Mouse (Mus musculus): ENCODE data around the gene Cbx4.
"Not testable (repeated sequence)": the region's sequence is repeated elsewhere in the genome, so short reads cannot be mapped to it uniquely, and the experiment has no call there.

The Cbx4 gene

GRCm38 (mm10) chr11:119111345-119111744 lies 25.3 kb upstream of the Cbx4 start:
- DNase-seq (ENCODE audit: extremely low spot score, low spot score), result no peak

- DNase-seq (ENCODE audit: extremely low spot score, low spot score), result no peak
These were observed 23.5 kb upstream of the Cbx4 start for GRCm38 (mm10) chr11:119109415-119110071.

GRCm38 (mm10) chr11:119108573-119109263 lies 22.7 kb upstream of the Cbx4 start:
- no peak for DNase-seq (ENCODE audit: extremely low spot score, low spot score)

GRCm38 (mm10) chr11:119106289-119106688 lies 20.3 kb upstream of the Cbx4 start:
- DNase-seq (ENCODE audit: extremely low spot score, low spot score), result no peak

- no peak for DNase-seq (ENCODE audit: extremely low spot score, low spot score)
These were observed 19.7 kb upstream of the Cbx4 start for GRCm38 (mm10) chr11:119105748-119106147.

- DNase-seq (ENCODE audit: extremely low spot score, low spot score), result no peak
These were observed 19.1 kb upstream of the Cbx4 start for GRCm38 (mm10) chr11:119105071-119105609.

GRCm38 (mm10) chr11:119103991-119104390 lies 18.0 kb upstream of the Cbx4 start:
- no peak for DNase-seq (ENCODE audit: extremely low spot score, low spot score)

GRCm38 (mm10) chr11:119100355-119100754 lies 14.3 kb upstream of the Cbx4 start:
- DNase-seq (ENCODE audit: extremely low spot score, low spot score), result not testable (repeated sequence)

- no peak for DNase-seq (ENCODE audit: extremely low spot score, low spot score)
These were observed 12.2 kb upstream of the Cbx4 start for GRCm38 (mm10) chr11:119098202-119098601.

- no peak for DNase-seq (ENCODE audit: extremely low spot score, low spot score)
These were observed 9.4 kb upstream of the Cbx4 start for GRCm38 (mm10) chr11:119095441-119095840.

- DNase-seq (ENCODE audit: extremely low spot score, low spot score), result no peak
These were observed 7.3 kb upstream of the Cbx4 start for GRCm38 (mm10) chr11:119093322-119093721.

GRCm38 (mm10) chr11:119092286-119092685 lies 6.3 kb upstream of the Cbx4 start:
- DNase-seq (ENCODE audit: extremely low spot score, low spot score), result no peak

GRCm38 (mm10) chr11:119091598-119091991 lies 5.6 kb upstream of the Cbx4 start:
- DNase-seq (ENCODE audit: extremely low spot score, low spot score), result peak; percentile 82

GRCm38 (mm10) chr11:119090961-119091597 lies 5.1 kb upstream of the Cbx4 start:
- DNase-seq (ENCODE audit: extremely low spot score, low spot score), result no peak

GRCm38 (mm10) chr11:119090076-119090960 lies 4.3 kb upstream of the Cbx4 start:
- DNase-seq (ENCODE audit: extremely low spot score, low spot score), result peak; percentile 73

GRCm38 (mm10) chr11:119089235-119090075 lies 3.4 kb upstream of the Cbx4 start:
- DNase-seq (ENCODE audit: extremely low spot score, low spot score), result peak; percentile 57

- peak; percentile 61 for DNase-seq (ENCODE audit: extremely low spot score, low spot score)
These were observed 2.6 kb upstream of the Cbx4 start for GRCm38 (mm10) chr11:119088391-119089234.

- DNase-seq (ENCODE audit: extremely low spot score, low spot score), result peak; percentile 59
These were observed 1.5 kb upstream of the Cbx4 start for GRCm38 (mm10) chr11:119087301-119088082.

Measured in neural tube, embryonic 10.5 days (tissue).